Mouse (Mus musculus) yolk sac, embryonic 10.5 days (tissue): Measurements from ENCODE around the gene Enpp6.
A peak's percentile ranks its signal among the peaks of the same experiment; 100 is the strongest.

Source experiments
- DNase-seq: peaks from one replicate; pipeline ENCODE4 v3.0.0-alpha.2; 2017; ENCODE audit warnings: low spot score

The Enpp6 gene

GRCm38 (mm10) chr8:47061105-47061720 lies 74.5 kb downstream of the Enpp6 start:
- DNase-seq = peak; percentile 4

DNA sequence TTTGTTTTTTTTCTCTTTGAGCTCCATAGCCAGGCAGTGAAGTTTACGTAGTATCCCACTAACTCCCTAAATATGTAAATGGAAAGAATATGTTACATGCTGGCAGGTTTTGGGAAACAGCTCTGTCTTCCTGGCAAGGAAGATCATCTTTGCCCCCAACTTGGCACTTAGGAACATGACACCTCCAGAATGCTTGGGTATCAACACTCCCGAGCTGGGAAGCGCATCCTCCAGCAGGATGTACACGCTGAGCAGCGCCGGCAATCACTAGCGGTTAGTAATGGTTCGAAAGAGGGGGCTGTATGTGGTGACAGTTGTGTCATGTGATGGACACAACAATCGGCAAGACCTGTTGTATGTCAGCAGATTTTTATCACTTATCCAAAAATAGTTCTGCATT lies 80.4 kb downstream of the Enpp6 start:
- no peak for DNase-seq

GRCm38 (mm10) chr8:47069634-47070033 lies 82.9 kb downstream of the Enpp6 start:
- DNase-seq = no peak

- no peak for DNase-seq
Observed at GRCm38 (mm10) chr8:47072001-47072400, 85.3 kb downstream of the Enpp6 start.

- DNase-seq = no peak
Observed at GRCm38 (mm10) chr8:47075941-47076555, 89.4 kb downstream of the Enpp6 start.

DNA sequence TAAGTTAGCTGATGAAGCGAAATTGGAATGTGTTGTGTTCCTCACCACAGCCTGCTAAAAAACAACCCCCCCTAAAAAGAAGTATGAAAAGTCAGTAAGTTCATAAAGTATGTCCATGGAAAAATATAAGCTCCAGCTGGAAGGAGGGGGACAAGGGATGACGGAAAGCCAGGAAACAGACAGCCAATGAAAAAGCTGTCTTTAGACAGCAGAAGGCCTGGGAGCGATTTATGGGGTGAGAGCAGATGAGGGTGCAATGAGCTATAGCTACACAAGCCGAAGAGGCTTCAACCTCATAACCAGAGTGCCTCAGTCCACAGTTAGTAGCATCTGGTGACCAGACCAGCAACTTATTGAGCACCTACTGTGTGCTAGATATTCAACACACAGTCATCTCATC lies 93.3 kb downstream of the Enpp6 start:
- DNase-seq = no peak

DNA sequence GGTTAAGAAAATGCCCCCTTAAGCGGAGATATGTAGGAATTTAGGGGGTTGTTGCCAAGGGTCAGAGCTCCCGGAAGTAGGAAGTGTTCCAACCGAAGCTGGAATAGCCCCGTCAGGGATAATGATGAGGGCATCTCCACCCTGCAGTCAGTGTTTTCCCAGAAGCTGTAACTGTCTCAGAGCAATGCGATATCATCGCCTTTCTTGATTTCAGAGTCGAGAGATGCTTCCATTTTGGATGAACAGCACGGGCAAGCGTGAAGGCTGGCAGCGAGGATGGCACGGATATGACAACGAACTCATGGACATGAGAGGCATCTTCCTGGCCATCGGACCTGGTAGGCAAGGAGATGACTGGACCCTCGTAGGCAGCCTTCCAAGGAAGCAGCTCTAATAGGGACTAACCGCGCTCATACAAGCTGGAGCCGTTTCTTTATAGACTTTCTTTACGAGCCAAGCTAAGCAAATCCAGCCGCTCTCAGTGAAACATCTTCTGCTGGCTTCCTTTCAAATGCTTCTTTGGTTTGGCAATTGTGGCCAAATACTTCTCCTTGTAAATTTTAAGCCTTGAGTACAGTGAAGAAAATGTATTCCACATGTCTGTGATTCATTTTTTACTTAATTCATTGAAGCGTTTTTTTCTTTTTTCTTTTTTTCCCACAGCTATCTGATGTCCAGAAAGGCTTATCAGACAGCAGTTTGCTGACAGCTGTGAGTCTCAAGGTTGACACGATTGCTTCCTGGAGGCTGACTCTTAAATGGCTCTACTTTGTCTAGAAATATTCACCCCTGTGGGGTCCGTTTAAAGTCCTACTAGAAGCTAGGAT lies 95.7 kb downstream of the Enpp6 start:
- no peak for DNase-seq

DNA sequence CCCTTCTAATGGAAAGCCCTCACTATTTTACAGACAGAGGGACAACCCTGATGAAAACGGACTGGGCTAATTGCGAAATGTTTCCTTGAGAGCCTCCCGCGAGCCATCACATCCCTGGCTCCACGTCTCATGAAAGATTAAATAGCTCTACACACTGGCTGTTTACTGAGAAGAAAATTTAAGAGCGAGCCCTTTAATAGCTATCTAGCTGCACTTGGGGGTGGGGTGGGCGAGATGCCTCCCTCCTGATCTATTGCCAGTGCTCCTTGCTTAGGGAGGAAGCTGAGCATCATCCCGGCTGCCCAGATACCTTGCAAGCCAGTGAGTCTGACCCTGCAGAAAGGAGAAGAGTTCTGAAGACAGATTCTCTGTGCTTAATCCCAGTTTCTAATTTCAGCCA lies 103.3 kb downstream of the Enpp6 start:
- DNase-seq = no peak

DNA sequence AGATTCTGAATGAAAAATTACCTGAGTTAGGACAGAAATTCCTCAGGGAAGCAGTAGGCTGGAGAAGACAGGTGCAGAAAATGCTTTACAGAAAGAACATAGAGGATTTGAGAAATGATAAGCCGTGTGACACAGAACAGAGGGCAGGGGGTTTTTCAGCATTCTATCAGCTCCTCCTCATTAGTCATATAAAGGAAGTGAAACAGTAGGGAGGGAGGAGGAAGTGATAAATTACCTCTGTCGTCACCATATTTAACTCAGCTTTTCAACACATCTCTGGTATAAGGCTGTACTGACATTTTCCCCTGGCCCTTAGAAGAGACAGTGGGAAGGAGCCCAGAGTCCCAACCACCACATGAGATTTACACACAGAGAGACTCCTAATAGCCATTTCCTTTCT lies 118.9 kb downstream of the Enpp6 start:
- DNase-seq = no peak

GRCm38 (mm10) chr8:47114133-47114796 lies 127.6 kb downstream of the Enpp6 start:
- no peak for DNase-seq

GRCm38 (mm10) chr8:47117336-47117735 lies 130.6 kb downstream of the Enpp6 start:
- no peak for DNase-seq

GRCm38 (mm10) chr8:47119895-47120294 lies 133.2 kb downstream of the Enpp6 start:
- no peak for DNase-seq

- no peak for DNase-seq
Observed at GRCm38 (mm10) chr8:47128859-47129258, 142.2 kb downstream of the Enpp6 start.

DNA sequence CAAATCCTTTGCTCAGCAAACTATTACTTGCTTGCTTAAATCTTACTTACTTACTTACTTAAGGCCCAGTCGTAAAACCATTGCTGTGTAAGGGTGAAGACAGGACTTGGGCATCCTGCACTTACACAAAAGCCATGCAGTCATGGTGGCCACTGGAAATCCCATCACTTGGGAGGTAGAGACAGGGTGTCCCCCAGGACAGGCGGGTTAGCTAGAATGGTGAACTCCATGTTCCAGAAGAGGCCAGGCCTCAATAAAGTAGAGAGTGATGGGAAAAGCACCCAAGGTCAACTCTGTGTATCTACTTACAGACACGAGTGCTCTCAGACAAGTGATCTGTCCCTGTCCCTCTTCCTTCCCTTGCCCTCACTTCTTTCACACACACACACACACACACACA lies 146.7 kb downstream of the Enpp6 start:
- DNase-seq = no peak

DNA sequence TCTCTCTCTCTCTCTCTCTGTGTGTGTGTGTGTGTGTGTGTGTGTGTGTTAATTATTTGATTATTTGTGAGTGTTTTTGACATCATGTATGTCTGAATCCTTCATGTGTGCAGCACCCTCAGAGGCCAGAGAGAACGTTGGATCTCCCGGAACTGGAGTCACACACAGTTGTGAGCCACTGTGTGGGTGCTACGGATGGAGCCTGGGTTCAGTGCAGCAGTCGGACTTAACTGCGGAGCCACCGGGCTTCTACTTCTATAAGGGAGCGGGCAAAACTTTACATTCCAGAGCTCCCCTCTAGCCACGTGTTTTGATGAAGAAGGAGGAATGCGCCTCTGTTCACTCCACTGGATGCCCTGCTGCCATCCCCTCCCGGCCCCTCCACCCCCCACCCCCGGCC lies 148.0 kb downstream of the Enpp6 start:
- no peak for DNase-seq

DNA sequence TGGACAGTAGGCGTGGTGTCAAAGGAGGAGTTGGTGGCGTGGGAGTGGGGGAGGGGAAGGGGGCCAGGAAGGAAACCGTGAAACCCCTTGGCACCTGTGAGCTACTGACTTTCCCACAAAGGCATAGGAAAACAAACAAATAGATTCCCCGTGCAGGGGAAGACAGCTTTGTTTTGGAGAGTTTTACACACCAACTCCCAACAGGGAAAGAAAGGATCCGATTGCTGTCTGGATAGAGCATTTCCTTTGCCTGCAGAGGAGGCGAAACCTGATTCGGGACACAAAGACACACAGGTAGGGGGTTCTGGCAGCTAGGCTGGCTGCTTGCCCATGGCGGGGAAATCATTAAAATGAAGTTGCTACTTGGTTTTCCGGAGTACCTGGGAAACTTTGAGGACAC lies 148.9 kb downstream of the Enpp6 start:
- DNase-seq = no peak

GRCm38 (mm10) chr8:47136047-47136446 lies 149.4 kb downstream of the Enpp6 start:
- DNase-seq = no peak

GRCm38 (mm10) chr8:47145258-47145657 lies 158.6 kb downstream of the Enpp6 start:
- no peak for DNase-seq
